Mouse (Mus musculus) mature B cell (primary cell): ENCODE results near the gene Ak3.
"Not testable (repeated sequence)": the region's sequence is repeated elsewhere in the genome, so short reads cannot be mapped to it uniquely, and the experiment has no call there.

Source experiments
- in situ Hi-C: fragments of 300-500 bp; cut with MboI; formaldehyde crosslinking; loops from 2 replicates; pipeline ENCODE4 v1.14.3; 2019

Ak3 gene

DNA sequence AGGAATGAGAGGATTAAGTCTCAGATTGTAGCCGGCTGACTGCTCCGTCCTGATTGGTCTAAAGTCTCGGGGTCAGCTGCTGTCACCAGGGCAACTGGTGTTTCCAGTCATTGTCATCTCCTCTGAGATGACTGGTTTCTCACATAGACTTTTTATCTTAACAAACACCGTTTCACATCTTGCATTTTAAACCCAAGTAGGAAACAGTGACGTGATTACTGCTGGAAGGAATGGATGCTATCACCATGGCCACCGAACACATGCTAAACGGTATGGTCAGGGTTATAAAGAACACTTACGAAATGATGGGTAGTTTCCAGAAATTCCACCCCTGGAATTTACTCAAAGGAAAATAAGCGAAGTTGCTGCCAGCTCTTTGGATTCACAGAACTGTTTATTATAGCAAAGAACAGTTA, 3.4 kb downstream of the Ak3 start:
- in situ Hi-C loops = no loop called here

DNA sequence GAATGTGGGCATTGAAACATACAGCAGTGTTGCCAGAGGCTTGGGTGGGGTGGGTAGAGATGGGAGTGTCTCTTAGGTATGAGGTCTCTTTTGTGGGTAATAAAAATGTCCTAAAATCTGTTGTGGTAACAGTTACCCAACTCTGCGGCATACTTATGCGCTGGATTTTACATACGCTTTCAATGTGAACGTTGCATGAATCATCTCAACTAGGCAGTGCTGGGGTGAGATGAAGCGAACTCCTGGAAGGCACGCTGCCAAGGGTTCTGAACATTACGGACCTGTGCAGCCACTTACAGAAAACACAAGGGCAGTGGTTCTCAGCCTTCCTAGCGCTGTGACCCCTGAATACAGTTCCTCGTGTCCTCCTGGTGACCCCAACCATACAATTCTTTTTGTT, 5.1 kb downstream of the Ak3 start:
- in situ Hi-C loops = no loop called here

DNA sequence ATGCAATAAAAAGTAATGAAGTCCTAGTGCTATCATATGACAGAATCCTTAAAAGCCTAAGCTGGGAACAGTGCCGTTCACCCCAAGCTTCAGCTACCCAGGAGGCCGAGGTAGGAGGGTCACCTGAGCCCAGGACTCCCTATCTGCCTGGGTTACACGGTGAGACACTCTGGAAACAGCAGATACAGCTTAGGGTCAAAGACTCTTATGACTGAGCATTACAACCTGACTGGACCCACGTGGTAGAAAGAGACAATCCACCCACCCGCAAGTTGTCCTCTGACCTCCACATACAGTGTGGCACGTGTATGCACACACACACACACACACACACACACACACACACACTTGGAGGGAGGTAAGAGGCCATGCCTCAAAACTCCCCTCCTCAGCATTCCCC, 5.6 kb downstream of the Ak3 start:
- in situ Hi-C loops = no loop called here

DNA sequence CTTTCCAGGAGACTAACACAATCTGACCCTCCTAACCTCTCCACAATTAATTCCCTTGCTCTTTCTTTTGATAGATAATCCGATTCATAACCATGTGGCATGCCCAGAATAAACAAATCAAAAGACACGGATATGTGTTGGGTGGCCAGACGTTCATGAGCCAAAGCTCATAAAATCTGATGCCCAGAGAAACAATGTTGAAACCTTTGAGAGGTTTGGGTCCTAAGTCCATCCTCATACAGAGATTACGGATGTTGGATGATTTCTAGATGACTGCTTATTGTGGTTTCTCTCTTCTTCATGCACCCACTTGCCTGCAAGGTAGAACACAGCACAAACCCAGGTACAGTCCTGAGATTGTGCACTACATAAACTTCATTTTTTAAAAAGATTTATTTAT, 7.6 kb downstream of the Ak3 start:
- in situ Hi-C loops = no loop called here

DNA sequence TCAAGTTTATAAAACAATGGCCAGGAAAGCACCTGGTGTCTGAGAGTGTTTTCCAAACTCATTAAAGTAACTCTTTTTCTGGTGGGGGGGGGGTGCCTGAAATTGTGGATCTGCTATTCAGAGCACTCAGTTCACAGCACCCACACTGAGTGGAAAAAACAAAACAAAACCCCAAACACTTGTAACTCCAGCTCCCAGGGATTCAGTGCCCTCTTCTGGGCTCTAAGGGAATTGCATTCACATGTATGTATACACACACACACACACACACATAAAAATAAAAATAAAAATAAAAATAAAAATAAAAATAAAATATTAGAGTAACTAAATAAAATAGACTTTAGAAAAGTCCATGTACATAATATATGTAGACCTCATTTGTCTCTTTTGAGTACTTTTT, 8.4 kb downstream of the Ak3 start:
- in situ Hi-C loops = no loop called here

DNA sequence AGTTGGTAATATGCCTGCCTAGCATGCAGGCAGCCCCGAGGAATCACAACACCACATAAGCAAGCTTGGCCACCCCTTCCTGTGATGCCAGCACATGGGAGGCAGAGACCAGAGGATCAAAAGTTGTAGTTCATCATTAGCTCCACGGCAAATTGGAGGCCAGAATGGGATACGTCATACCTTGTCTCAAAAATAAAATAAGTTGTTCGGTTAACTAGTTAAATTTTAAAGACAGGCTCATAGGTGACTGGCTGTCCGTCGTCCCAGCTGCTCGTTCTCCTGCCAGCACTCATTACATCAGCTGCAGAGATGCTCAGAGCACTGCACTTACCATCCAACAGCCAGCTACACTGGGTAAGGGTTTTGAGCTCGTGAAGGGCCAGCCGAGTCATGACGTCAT, 10.2 kb downstream of the Ak3 start:
- in situ Hi-C loops = no loop called here

DNA sequence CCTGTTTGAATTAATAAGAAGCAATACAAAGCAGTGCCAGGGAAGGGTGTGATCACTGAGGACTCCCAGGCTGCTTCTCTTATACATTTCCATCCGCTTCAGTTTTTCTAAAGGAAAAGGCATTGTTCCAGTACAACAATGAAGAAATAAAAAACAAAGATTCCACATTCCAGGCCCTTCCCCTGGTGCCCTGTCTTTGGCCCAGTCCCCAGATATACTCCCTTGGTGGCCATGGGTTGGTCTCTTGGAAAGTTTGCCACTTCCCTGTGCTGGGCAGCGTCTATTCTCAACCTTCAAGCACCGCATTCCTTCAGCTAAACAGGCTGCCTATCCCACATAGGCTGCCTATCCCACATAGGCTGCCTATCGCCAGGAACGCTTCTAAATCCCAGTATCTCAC, 10.7 kb downstream of the Ak3 start:
- in situ Hi-C loops = no loop called here

DNA sequence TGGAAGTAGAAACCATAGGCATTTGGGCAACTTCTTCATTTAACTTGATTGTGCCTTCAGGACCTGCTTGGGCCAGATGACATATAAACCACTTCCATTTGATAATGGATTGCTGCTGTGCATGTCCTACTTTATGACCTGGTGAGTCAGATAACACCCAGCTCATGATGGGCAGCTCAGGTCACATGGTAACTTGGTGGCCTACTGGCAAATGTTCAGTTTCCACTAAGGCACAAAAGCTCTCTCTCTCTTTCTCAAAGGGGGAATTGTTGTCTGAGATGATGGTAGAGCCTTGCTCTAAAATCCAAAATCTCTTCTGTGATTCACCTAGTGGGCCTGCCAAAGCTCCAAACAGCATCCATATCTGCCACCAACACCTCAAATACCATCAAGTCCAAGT, 15.1 kb downstream of the Ak3 start:
- in situ Hi-C loops = no loop called here

DNA sequence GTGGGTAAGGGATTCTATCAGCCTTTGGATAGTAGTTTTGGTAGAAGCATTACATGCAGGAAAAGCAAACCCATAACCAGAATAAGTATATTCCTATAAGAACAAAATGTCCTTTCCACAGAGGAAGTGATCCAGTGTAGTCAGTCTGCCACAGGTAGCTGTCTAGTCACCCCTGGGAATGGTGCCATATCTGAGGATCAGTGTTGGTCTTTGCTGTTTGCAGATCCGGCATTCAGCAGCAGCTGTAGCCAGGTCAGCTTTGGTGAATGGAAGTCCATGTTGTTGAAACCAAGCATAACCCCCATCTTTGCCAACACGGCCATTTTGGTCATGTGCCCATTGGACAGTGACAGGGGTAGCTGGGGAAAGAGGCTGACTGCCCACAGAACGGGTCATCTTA, 16.0 kb downstream of the Ak3 start:
- in situ Hi-C loops = no loop called here

DNA sequence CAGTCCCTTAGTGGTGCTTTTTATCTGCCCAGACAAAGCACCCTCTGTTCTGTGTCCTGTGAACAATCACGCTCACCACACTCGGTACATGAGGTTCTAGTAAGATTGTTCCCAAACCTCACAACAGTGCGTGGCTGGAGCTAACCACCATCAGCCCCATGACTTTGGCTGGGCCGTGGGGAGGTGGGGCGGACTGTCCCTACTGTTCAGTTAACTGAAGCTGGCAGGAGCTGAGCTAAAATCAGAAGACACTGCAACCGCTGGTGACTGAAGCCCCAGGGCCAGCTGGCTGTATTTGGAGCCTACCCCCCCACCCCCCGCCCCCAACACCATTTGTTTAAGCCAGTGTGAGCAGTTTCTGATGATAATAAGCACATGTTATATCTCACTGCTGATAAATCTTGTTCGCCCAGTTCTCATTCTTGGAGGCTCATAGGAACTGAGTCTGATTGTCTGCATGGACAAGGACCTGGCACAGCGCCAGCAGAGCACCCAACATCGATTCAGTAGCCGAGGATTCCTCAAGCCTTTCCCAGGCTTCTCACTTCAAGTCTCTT, 23.3 kb downstream of the Ak3 start:
- in situ Hi-C loops = no loop called here

DNA sequence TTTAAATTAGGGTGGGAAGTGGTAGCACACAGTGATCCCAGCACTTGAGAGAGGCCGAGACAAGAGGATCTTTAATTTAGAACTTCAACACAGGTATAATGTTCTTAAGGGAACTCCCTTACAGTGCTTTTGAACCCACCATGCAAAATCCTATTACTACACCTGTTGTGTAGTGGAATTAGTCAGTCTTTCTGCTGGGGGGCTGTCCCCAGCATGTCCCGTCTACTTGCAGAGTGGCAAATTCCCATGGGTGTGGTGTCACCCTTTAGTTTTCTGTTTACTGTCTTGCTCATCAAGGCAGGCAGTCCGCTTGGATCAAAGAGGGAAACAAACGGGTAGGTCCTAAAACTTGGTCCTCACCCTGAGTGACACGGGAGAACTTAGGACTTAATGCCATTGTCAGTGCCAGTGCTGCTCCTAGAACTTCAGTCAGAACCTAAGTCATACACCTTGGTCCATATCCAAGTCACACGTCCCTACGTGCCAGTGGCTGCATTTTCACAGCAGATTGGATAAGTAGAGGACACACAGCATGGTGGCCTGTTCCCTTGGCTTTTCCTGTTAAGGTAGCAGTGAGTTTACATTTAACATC, 25.9 kb downstream of the Ak3 start:
- in situ Hi-C loops = no loop called here

DNA sequence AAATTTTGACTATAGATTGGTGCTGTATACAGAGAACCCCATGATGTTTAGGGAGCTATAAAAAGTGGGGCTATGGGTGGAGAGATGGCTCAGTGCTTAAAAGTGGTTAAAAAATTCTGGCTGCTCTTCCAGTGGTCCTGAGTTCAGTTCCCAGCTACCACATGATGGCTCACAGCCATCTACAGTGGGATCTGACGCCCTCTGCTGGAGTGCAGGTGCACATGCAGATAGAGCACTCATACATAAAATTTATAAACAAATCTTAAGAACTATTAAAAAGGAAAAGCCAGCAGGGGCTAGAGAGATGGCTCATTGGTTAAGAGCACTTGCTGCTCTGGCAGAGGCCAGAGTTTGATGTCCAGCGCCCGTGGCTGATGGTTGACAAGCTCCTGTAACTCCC, 28.1 kb downstream of the Ak3 start:
- in situ Hi-C loops = no loop called here

DNA sequence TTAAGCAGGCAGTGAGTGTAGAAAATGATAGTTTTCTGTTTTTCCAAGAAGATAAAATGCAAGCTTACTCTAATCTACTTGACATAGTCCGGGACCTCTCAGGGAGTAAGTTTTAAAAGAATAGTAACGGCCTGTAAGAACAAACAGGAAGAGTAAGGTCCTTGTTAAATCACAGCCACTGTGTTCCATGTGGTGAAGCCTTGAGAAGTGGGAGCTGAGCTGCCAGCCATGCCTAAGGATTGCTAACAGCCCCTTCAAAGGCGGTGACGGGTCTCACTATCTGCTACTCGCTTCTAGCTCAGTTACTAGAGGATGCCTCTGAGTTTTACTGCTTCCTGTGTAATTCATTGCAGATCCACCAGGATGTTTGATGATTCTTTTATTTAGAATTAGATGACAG, 31.0 kb downstream of the Ak3 start:
- in situ Hi-C loops = no loop called here

DNA sequence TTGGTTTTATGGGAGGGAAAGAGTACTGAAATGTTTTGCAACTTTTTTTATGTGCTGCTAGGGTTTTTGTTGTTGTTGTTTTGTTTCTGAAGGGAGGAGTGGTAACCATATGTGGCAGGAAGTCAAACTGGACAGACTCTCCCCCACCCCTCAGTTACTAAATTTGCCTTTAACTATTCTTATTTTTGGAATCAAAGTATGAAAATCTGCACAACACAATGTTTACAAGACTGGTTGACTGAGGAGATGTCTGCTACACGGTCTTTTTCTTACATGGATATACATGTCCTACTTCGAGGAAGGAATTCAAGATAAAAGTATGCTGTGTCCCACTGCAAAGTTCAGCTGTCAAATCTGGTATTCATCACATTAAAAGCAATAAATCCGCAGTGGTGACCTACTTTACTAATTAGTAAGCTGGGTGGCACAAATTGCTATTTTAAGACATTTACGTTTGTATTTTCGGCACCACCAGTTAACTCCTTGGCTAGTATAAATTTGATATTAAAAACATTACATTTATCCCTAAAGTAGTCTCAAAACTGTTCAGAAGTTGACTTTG, 31.5 kb downstream of the Ak3 start:
- in situ Hi-C loops = no loop called here

DNA sequence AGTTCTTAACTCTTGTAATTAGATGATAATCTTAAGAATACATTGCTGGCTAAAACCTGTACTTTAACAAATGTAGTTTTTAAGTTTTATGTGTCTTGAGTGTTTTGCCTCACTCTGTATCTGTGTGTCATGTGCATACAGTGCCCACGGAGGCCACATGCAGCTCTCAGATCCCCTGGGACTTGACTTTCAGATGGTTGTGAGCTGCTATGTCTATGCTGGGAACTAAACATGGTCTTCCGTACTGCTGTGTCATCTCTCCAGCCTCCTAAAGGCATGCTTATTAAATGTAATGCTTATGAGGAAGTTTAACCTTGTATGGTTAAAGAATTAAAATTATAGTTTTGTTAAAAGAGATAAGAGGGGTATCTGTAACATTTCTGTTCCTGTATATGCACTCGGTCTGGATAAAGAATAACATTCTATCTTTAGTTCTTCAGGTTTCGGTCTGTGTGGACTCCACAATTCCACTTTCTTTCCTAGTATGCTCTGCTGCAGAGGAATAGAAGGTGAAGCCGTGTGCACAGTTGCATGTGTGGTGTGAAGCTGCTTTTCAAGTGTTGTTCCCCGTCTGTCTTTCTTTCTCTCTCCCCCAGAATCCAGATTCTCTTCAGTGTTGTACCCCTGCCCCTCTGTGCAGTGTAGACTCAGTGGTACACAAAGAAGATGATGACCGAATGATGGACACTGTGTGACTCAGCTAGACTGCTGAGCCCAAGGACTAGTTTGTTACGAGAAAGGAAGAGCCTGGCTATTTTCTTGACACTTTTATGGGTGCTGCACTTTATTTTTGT, 32.2 kb downstream of the Ak3 start:
- in situ Hi-C loops = no loop called here

DNA sequence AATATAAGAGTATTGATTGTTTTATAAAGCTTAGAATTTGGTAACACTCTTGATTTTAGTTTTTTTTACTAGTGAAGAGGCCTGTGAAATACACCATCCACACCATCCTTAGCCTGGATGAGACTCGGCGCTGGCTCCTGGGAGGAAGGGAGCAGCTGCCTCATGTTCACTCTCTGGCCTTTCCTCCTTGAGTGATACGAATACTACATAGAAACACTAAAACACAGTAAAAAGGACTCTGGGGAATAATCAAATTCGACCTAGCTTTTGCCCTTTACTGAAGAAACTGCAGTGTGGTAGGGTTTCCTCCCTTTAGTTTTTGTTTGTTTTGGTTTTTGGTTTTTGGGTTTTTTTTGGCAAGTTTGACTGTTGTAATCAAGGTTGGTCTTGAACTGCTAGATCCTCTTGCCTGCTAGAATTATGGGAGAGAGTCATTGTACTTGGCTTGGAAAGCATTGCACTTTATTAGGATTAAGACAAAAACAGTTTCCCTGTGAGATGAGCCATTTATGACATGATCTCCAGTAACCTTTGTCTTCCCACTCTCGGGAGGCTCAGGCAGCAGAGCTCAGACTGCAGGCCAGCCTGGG, 33.2 kb downstream of the Ak3 start:
- in situ Hi-C loops = no loop called here

DNA sequence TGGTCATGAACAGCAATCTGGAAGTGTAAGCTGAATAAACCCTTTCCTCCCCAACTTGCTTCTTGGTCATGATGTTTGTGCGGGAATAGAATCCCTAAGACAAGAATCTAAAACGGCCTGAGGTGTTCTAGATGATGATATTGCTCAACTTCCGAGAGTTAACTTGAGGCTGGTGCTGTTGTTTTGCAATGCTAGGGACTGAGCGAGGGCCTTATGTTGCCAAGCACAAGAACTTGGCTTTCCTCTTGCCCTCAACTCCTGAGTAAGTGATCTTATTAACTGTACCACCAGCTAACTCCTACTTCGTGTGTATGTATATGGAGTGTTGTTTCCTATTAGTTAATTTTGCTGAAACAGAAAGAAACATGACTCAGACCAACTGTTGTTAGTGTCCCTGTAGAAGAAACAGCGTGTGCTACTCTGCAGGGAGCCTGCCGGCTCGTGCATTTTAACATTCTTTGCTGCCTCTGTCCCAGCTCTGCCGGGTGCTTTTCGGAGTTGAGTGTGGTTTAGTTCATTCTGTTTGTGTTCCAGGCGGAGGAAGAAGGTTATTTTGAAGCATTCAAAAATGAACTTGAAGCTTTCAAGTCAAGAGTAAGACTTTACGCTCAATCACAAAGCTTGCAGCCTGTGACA, 36.3 kb downstream of the Ak3 start:
- in situ Hi-C loops = no loop called here

DNA sequence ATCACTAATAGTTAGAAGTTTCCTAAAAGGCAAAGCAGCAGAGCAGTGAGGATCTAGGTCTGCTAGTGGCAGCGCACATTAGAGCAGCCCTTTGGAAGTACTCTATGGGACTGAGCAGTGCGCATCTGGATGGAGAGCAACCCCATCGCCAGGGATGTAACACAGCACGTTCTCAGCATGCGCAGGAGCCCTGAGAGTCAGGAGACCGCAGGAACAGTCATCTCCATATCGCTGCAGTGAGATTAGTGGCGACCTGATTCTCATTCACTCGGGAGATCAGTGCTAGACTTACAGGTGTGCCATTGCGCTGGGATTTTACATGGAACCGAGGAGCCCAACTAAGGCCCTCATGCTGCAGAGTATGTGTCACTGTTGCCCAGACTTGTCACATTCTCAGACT, 38.7 kb downstream of the Ak3 start:
- in situ Hi-C loops = no loop called here

DNA sequence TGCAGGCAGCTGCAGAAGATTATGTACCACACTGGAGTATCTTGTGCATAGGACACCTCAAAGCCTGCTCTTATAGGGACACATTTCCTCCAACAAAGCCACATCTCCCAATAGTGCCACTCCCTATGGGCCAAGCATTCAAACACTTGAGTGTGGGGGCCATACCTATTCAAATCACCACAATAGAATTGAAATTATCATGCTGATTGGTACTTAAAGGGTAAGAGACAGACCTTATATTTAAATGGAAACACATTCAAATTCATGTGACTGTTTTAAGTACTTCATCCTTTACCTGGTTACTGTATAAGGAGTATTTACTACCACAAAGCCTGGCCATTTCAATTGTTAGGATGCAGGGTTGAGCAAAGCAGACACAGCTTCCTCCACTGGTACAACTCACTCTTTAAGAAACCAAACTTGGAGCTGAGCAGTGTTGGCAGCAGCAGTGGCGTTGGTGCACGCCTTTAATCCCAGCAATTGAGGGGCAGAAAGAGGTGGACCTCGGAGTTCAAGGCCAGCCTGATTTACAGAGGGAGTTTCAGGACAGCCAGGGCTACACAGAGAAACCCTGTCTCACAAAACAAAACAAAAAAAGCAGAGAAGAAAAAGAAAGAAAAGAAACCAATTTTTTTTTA, 39.6 kb downstream of the Ak3 start:
- in situ Hi-C loops = no loop called here

DNA sequence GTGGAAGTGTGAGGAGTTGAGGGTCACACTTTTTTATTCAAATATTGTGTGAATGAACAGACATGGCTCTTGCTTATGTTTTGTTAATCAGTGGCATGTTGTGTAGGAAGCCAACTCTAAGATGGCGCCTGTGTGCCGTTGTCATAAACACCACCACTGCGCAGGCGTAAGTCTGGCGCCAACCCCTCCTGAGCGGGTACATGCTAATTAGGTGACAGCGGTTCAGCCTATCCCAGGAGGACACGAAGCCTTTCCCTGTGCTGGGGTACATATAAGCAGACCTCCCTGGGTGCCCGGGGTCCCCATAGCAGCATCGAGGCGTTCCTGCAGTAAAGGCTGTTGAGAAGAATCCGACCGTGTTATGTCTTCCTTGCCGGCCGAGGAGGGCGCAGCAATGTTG, 47.4 kb downstream of the Ak3 start:
- in situ Hi-C loops = not testable (repeated sequence)

DNA sequence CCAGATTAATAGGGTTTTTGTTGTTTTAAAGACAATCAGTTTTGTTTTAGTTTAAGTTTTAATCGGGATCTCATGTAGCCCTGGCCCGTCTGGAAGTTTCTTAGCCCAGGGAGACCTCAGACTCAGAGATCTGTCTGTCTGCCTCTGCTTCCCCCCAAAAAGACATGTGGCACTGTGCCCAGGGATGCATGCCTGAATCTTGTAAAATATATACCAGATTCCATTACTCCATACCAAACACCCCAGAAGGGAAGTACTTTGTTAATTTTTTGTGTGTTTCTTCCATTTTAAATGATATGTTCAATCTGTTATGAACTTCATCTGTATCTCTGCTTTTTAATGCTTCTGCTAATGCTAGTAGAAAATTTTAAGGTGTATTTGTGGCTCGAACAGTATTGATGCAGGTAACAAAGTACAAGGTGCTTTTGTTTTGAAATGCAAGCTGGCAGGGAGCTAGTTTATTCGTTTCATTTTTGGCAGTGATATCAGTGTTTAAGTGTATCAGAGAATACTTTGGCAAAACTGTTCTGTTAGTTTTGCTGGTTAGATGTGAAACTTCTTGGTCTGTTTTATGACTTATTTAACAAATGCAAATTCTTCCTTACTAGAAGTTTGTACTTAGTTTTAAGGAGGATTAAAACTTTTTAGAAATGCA, 49.7 kb downstream of the Ak3 start:
- in situ Hi-C loops = no loop called here
